Mouse (Mus musculus): Measurements from ENCODE around the gene Stpg3. TPM values are rescaled to one million over a fixed set of nuclear protein-coding genes. Genes with fewer than 3 reads are reported as not detected.
"Not testable (repeated sequence)": the region's sequence is repeated elsewhere in the genome, so short reads cannot be mapped to it uniquely, and the experiment has no call there.

The Stpg3 gene
- not detected in 2 replicates for polyA plus RNA-seq (2016; fragmentation: Nextera tagmentation; extraction: Ambion mirVana)

- Histone ChIP-seq H3K36me3 (no peaks in the 10 kb centered on the region), H3K4me1 (peaks cover 18% of the 10 kb centered on the region), H3K9ac (replicated peaks) (no peak within 1 kb of the TSS), H3K9me3 (no peaks in the 10 kb centered on the region), H3K27ac (replicated peaks) (no peak within 1 kb of the TSS), H3K4me2 (replicated peaks) (no peak within 1 kb of the TSS), H3K27me3 (peaks cover 15% of the 10 kb centered on the region), H3K4me3 (no peak within 1 kb of the TSS)
- ATAC-seq (ENCODE audit: low FRiP score, low read depth), result no peak
- WGBS, result 67% methylated on average over 3 of the region's 3 CpGs
These were observed at the start of gene Stpg3 for GRCm38 (mm10) chr2:25214444-25214843. Gene Stpg3, minus strand, starts transcription at chr2:25214637.

DNA sequence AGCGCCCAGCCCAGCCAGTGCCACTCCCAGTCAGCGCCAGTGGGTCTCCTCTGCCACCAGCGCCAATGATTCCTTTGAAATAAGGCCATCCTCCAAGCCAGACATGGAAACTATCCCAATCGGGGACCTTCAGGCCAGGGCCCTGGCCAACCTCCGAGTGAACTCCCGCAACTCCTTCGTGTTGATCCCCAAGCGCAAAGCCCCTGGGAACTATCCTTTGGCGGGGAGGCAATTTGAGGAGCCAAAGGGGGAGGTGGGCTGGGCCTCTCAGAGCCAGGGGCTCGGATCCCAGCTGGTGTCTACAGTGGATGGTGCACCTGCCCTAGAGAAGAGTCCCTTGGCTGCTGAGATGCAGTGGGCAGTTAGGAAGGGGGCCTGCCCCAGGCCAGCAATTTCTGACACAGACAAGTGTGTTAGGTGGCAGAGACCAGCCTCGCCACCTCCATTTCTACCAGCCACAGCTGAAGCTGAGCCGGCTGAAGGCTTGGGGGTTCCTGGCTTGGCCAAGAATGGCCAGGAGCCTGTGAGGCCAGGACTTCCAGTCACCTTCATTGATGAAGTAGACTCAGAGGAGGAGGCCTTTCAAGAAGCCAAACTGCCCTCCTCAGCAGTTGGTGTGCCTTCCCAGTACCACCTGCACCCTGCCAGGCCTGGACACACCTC lies 49.3 kb upstream of the Stpg3 start:
- H3K36me3 ChIP-seq, result peaks cover 7% of the 10 kb centered on the region; the same call in 1 of the 2 replicates
- peak overlapping the region; percentile 82 for H3K4me3 ChIP-seq
- no peak overlapping the region for H3K27ac ChIP-seq (replicated peaks)
- peak overlapping the region; percentile 66 for H3K9ac ChIP-seq (replicated peaks)
- H3K27me3 ChIP-seq, result peaks cover 30% of the 10 kb centered on the region
- H3K9me3 ChIP-seq, result no peaks in the 10 kb centered on the region
- no peak for ATAC-seq (ENCODE audit: low FRiP score, low read depth)
- H3K4me1 ChIP-seq, result peaks cover 54% of the 10 kb centered on the region
- peak overlapping the region; percentile 99 for H3K4me2 ChIP-seq (replicated peaks)
- WGBS, result 18% methylated on average over 12 of the region's 12 CpGs

GRCm38 (mm10) chr2:25262795-25263622 lies 48.6 kb upstream of the Stpg3 start:
- Histone ChIP-seq H3K9me3 (no peaks in the 10 kb centered on the region), H3K9ac (replicated peaks) (peak overlapping the region; percentile 66), H3K4me2 (replicated peaks) (peak overlapping the region; percentile 99), H3K27ac (replicated peaks) (peak overlapping the region; percentile 56; the same call in 1 of the 2 replicates), H3K4me3 (peak overlapping the region; percentile 82), H3K36me3 (peaks cover under 1% of the 10 kb centered on the region; the same call in 1 of the 2 replicates), H3K4me1 (peaks cover 53% of the 10 kb centered on the region), H3K27me3 (peaks cover 30% of the 10 kb centered on the region)
- no peak for ATAC-seq (ENCODE audit: low FRiP score, low read depth)
- 1% methylated on average over 72 of the region's 82 CpGs for WGBS

- peaks cover 30% of the 10 kb centered on the region for H3K27me3 ChIP-seq
- ATAC-seq (ENCODE audit: low FRiP score, low read depth), result peak; percentile 99
- H3K4me2 ChIP-seq (replicated peaks), result peak within 1 kb of the TSS; percentile 99
- peak within 1 kb of the TSS; percentile 82 for H3K4me3 ChIP-seq
- WGBS, result under 1% methylated on average over 39 of the region's 39 CpGs
- peaks cover 48% of the 10 kb centered on the region for H3K4me1 ChIP-seq
- no peaks in the 10 kb centered on the region for H3K9me3 ChIP-seq
- peak within 1 kb of the TSS; percentile 66 for H3K9ac ChIP-seq (replicated peaks)
- H3K36me3 ChIP-seq, result no peaks in the 10 kb centered on the region
- peak within 1 kb of the TSS; percentile 56 for H3K27ac ChIP-seq (replicated peaks)
These were observed 47.9 kb upstream of the Stpg3 start, which contains the start of gene Tprn for GRCm38 (mm10) chr2:25262291-25262767. Gene Tprn, plus strand, starts transcription at chr2:25262618.

DNA sequence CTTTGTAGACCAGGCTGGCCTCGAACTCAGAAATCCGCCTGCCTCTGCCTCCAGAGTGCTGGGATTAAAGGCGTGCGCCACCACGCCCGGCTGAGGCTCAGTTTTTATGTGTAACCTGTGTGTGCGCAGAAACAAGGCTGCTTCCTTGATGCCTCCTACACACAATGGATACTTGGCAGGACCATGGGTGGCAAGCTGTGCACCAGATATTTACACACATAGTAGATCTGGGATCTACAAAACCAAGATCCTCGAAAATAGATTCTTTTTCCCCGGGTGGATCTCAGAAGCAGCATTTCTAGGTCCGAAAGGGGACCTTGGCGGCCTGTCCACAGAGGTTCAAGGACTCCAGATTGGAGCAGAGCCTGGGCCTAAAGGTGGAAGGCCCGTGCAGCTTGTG lies 47.4 kb upstream of the Stpg3 start:
- Histone ChIP-seq H3K9ac (replicated peaks) (peak overlapping the region; percentile 38; the same call in 1 of the 2 replicates), H3K9me3 (no peaks in the 10 kb centered on the region), H3K4me1 (peaks cover 43% of the 10 kb centered on the region), H3K36me3 (no peaks in the 10 kb centered on the region), H3K4me3 (peak overlapping the region; percentile 82), H3K4me2 (replicated peaks) (peak overlapping the region; percentile 99), H3K27me3 (peaks cover 30% of the 10 kb centered on the region), H3K27ac (replicated peaks) (peak overlapping the region; percentile 52; the same call in 1 of the 2 replicates)
- 45% methylated on average over 12 of the region's 12 CpGs for WGBS
- no peak for ATAC-seq (ENCODE audit: low FRiP score, low read depth)

DNA sequence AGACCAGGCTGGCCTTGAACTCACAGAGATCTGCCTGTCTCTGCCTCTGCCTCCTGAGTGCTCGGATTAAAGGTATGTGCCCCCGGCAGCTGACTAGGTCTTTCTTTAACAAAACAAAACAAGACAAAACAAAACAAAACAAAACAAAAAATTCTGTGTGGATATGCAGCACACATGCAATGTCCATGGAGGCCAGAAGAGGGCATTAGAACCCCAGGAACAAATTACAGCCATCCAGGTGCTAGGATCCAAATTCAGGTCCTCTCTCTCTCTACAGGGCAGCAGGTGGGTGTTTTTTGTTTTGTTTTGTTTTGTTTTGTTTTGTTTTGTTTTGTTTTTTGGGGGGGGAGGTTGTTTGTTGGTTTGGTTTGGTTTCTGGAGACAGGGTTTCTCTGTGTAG lies 44.5 kb upstream of the Stpg3 start:
- ATAC-seq (ENCODE audit: low FRiP score, low read depth), result no peak
- Histone ChIP-seq H3K9ac (replicated peaks) (no peak overlapping the region), H3K4me1 (peaks cover 32% of the 10 kb centered on the region), H3K27ac (replicated peaks) (no peak overlapping the region), H3K4me3 (no peak overlapping the region), H3K4me2 (replicated peaks) (no peak overlapping the region), H3K9me3 (no peaks in the 10 kb centered on the region), H3K36me3 (no peaks in the 10 kb centered on the region), H3K27me3 (peaks cover 12% of the 10 kb centered on the region)
- 44% methylated on average over 2 of the region's 2 CpGs for WGBS

GRCm38 (mm10) chr2:25257250-25257649 lies 42.8 kb upstream of the Stpg3 start:
- not testable (repeated sequence) for H3K36me3 ChIP-seq; H3K9me3 ChIP-seq; H3K4me2 ChIP-seq (replicated peaks); ATAC-seq (ENCODE audit: low FRiP score, low read depth); H3K9ac ChIP-seq (replicated peaks); H3K4me3 ChIP-seq; H3K27me3 ChIP-seq; H3K27ac ChIP-seq (replicated peaks)
- H3K4me1 ChIP-seq, result peaks cover 21% of the 10 kb centered on the region
- whole genome bisulfite sequencing, result 85% methylated on average over 5 of the region's 5 CpGs

GRCm38 (mm10) chr2:25256443-25257109 lies 42.1 kb upstream of the Stpg3 start:
- peak overlapping the region; percentile 87; the same call in 1 of the 2 replicates for H3K9ac ChIP-seq (replicated peaks)
- H3K4me1 ChIP-seq, result peaks cover 17% of the 10 kb centered on the region
- H3K9me3 ChIP-seq; H3K27me3 ChIP-seq; H3K27ac ChIP-seq (replicated peaks); ATAC-seq (ENCODE audit: low FRiP score, low read depth): not testable (repeated sequence)
- peak overlapping the region; percentile 98 for H3K4me2 ChIP-seq (replicated peaks)
- WGBS, result 62% methylated on average over 12 of the region's 12 CpGs
- peaks cover 11% of the 10 kb centered on the region for H3K36me3 ChIP-seq
- peak overlapping the region; percentile 99 for H3K4me3 ChIP-seq

GRCm38 (mm10) chr2:25255284-25255779 lies 40.9 kb upstream of the Stpg3 start, which contains the start of gene Tmem203:
Gene Tmem203, plus strand, starts transcription at chr2:25255439.
- H3K4me2 ChIP-seq (replicated peaks), result peak within 1 kb of the TSS; percentile 98
- H3K27ac ChIP-seq (replicated peaks), result peak within 1 kb of the TSS; percentile 75
- peaks cover 20% of the 10 kb centered on the region for H3K36me3 ChIP-seq
- H3K4me1 ChIP-seq, result peaks cover 17% of the 10 kb centered on the region
- peak within 1 kb of the TSS; percentile 99 for H3K4me3 ChIP-seq
- under 1% methylated on average over 39 of the region's 39 CpGs for WGBS
- H3K9me3 ChIP-seq, result no peaks in the 10 kb centered on the region
- H3K27me3 ChIP-seq, result no peaks in the 10 kb centered on the region
- peak; percentile 91 for ATAC-seq (ENCODE audit: low FRiP score, low read depth)
- H3K9ac ChIP-seq (replicated peaks), result peak within 1 kb of the TSS; percentile 87

- H3K4me1 ChIP-seq, result peaks cover 17% of the 10 kb centered on the region
- no peak overlapping the region for H3K4me3 ChIP-seq
- H3K27me3 ChIP-seq, result no peaks in the 10 kb centered on the region
- no peak overlapping the region for H3K27ac ChIP-seq (replicated peaks)
- no peak overlapping the region for H3K9ac ChIP-seq (replicated peaks)
- peaks cover 46% of the 10 kb centered on the region for H3K36me3 ChIP-seq
- H3K9me3 ChIP-seq, result no peaks in the 10 kb centered on the region
- no peak overlapping the region for H3K4me2 ChIP-seq (replicated peaks)
- no peak for ATAC-seq (ENCODE audit: low FRiP score, low read depth)
- WGBS, result 92% methylated on average over 1 of the region's 1 CpGs
These were observed 37.9 kb upstream of the Stpg3 start for GRCm38 (mm10) chr2:25252331-25252730.
